Mouse (Mus musculus): ENCODE data around the gene Ap2a2.
"Not testable (repeated sequence)": the region's sequence is repeated elsewhere in the genome, so short reads cannot be mapped to it uniquely, and the experiment has no call there.

The Ap2a2 gene

GRCm38 (mm10) chr7:141560471-141560870, 1.5 kb upstream of the Ap2a2 start:
- peak; percentile 33 for DNase-seq

- DNase-seq, result no peak
Measured at GRCm38 (mm10) chr7:141562421-141562851, 463 bp downstream of the Ap2a2 start.

- DNase-seq, result peak; percentile 78
Measured at GRCm38 (mm10) chr7:141562852-141563427, 967 bp downstream of the Ap2a2 start.

- peak; percentile 38 for DNase-seq
Measured at GRCm38 (mm10) chr7:141564561-141564960, 2.6 kb downstream of the Ap2a2 start.

- peak; percentile 37 for DNase-seq
Measured at GRCm38 (mm10) chr7:141566587-141566986, 4.6 kb downstream of the Ap2a2 start.

GRCm38 (mm10) chr7:141569283-141569803, 7.4 kb downstream of the Ap2a2 start:
- DNase-seq, result no peak

GRCm38 (mm10) chr7:141569916-141570315, 7.9 kb downstream of the Ap2a2 start:
- no peak for DNase-seq

GRCm38 (mm10) chr7:141570625-141571295, 8.8 kb downstream of the Ap2a2 start:
- peak; percentile 50 for DNase-seq

GRCm38 (mm10) chr7:141574041-141574440, 12.1 kb downstream of the Ap2a2 start:
- DNase-seq, result no peak

GRCm38 (mm10) chr7:141575481-141575880, 13.5 kb downstream of the Ap2a2 start:
- DNase-seq, result no peak

- no peak for DNase-seq
Measured at GRCm38 (mm10) chr7:141577801-141578200, 15.8 kb downstream of the Ap2a2 start.

GRCm38 (mm10) chr7:141578511-141578910, 16.5 kb downstream of the Ap2a2 start:
- DNase-seq, result no peak

- DNase-seq, result no peak
Measured at GRCm38 (mm10) chr7:141578943-141579342, 17.0 kb downstream of the Ap2a2 start.

GRCm38 (mm10) chr7:141581323-141581722, 19.4 kb downstream of the Ap2a2 start:
- DNase-seq, result no peak

GRCm38 (mm10) chr7:141584048-141584841, 22.3 kb downstream of the Ap2a2 start:
- DNase-seq, result no peak

GRCm38 (mm10) chr7:141585288-141585687, 23.3 kb downstream of the Ap2a2 start:
- DNase-seq, result no peak

GRCm38 (mm10) chr7:141585881-141586280, 23.9 kb downstream of the Ap2a2 start:
- no peak for DNase-seq

- no peak for DNase-seq
Measured at GRCm38 (mm10) chr7:141588890-141589289, 26.9 kb downstream of the Ap2a2 start.

GRCm38 (mm10) chr7:141590249-141590648, 28.3 kb downstream of the Ap2a2 start:
- DNase-seq, result not testable (repeated sequence)

- no peak for DNase-seq
Measured at GRCm38 (mm10) chr7:141590959-141591358, 29.0 kb downstream of the Ap2a2 start.

GRCm38 (mm10) chr7:141592096-141592495, 30.1 kb downstream of the Ap2a2 start:
- DNase-seq, result no peak

- DNase-seq, result no peak
Measured at GRCm38 (mm10) chr7:141593056-141593455, 31.1 kb downstream of the Ap2a2 start.

GRCm38 (mm10) chr7:141596971-141597370, 35.0 kb downstream of the Ap2a2 start:
- no peak for DNase-seq

- peak; percentile 41 for DNase-seq
Measured at GRCm38 (mm10) chr7:141597563-141597962, 35.6 kb downstream of the Ap2a2 start.
